Mouse (Mus musculus) liver, embryonic 16.5 days (tissue): Measurements from ENCODE around the gene Plrg1. TPM values are rescaled to one million over a fixed set of nuclear protein-coding genes. Genes with fewer than 3 reads are reported as not detected.
A peak's percentile ranks its signal among the peaks of the same experiment; 100 is the strongest.

Source experiments
- ATAC-seq: fragments of 200-750 bp; cut with Nextera tagmentation; 2 replicates; pipeline ENCODE4 v1.8.0; 2017; ENCODE audit warnings: low read depth, mild to moderate bottlenecking, moderate number of reproducible peaks, moderate library complexity
- H3K27ac ChIP-seq: fragments of 300-500 bp; sonication (generic); 2 replicates; pipeline ENCODE4 v1.5.1; 2014; ENCODE audit warnings: mild to moderate bottlenecking, low read length
- H3K27me3 ChIP-seq: fragments of 300-500 bp; sonication (generic); 2 replicates; pipeline ENCODE4 v1.6.1; 2014; ENCODE audit warnings: low read depth, low read length, mixed read lengths; ENCODE audit not compliant: control insufficient read depth, insufficient read depth
- H3K36me3 ChIP-seq: fragments of 300-500 bp; sonication (generic); 2 replicates; pipeline ENCODE4 v1.6.1; 2014; ENCODE audit warnings: mild to moderate bottlenecking; ENCODE audit not compliant: control insufficient read depth, insufficient read depth
- H3K4me1 ChIP-seq: fragments of 300-500 bp; sonication (generic); 2 replicates; pipeline ENCODE4 v1.6.1; 2014; ENCODE audit warnings: low read depth, low read length, mixed read lengths; ENCODE audit not compliant: control insufficient read depth
- H3K4me2 ChIP-seq: fragments of 300-500 bp; sonication (generic); 2 replicates; pipeline ENCODE4 v1.6.1; 2014; ENCODE audit warnings: low read depth, low read length, mixed read lengths
- H3K4me3 ChIP-seq: fragments of 300-500 bp; sonication (generic); 2 replicates; pipeline ENCODE4 v1.5.1; 2014; ENCODE audit warnings: low read depth, mild to moderate bottlenecking, low read length
- H3K9ac ChIP-seq: fragments of 300-500 bp; sonication (generic); 2 replicates; pipeline ENCODE4 v1.6.1; 2014; ENCODE audit warnings: low read depth, low read length
- H3K9me3 ChIP-seq: fragments of 300-500 bp; sonication (generic); replicated peaks from 2 replicates; pipeline ENCODE4 v1.6.1; 2016; ENCODE audit warnings: low read length; ENCODE audit not compliant: control insufficient read depth
- WGBS: fragments of 180-500 bp; shearing (Covaris S2); extraction: QIAGEN DNeasy Blood & Tissue Kit; methylation state at CpG from one replicate; pipeline ENCODE4 v1.1.7; 2014; ENCODE audit not compliant: insufficient replicate concordance; 5-methylcytosine and 5-hydroxymethylcytosine counted together
- polyA plus RNA-seq: library from polyadenylated mRNA; unstranded; fragments of >200 nt; fragmentation: Nextera tagmentation; extraction: Ambion mirVana; gene quantifications from 2 replicates; pipeline ENCODE4 v1.2.1, GENCODE M21; 2015

Gene Plrg1
- polyA plus RNA-seq, 1 experiment from 2014 or later, result 40.9 TPM

DNA sequence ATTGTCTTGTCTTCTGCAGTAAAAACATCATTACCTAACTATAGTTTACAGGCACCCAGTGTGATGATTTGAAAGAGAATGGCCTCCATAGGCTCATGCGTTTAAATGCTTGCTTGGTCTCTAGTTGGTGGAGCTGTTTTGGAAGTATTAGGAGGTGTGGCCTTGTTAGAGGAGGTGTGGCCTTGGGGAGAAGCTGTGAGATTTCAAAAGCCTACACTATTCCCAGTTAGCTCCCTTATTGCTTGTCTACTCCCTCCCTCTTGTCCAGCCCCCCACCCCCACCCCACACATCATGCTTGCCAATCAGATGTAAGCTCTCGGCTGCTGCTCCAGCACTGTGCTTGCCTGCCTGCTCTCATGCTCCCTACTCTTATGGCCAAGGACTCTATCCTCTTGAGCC, 1.7 kb downstream of the Plrg1 start:
- Histone ChIP-seq H3K9me3 (no peaks in the 10 kb centered on the region), H3K4me3 (no peak overlapping the region), H3K4me1 (peaks cover 10% of the 10 kb centered on the region), H3K27me3 (no peaks in the 10 kb centered on the region), H3K9ac (no peak overlapping the region), H3K4me2 (no peak overlapping the region), H3K36me3 (peaks cover 24% of the 10 kb centered on the region), H3K27ac (no peak overlapping the region)
- ATAC-seq, result no peak
- 90% methylated on average over 2 of the region's 2 CpGs for WGBS

DNA sequence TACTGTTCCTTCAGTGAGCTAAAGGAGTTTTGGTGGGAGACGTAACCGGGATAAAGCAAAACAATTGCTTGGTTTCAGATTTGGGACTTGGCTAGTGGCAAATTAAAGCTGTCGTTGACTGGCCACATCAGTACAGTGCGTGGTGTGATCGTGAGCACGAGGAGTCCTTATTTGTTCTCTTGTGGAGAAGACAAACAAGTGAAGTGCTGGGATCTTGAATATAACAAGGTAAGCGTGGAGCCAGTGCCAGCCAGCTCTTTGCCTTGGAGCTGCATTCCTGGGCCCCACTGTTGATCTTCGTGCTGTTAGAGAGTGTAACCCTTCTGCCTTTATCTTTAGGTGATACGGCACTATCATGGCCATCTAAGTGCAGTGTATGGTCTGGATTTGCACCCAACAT, 12.6 kb downstream of the Plrg1 start:
- no peak for ATAC-seq
- Histone ChIP-seq H3K27me3 (no peaks in the 10 kb centered on the region), H3K36me3 (peaks cover 44% of the 10 kb centered on the region), H3K4me3 (no peak overlapping the region), H3K4me1 (no peaks in the 10 kb centered on the region), H3K9me3 (no peaks in the 10 kb centered on the region), H3K4me2 (no peak overlapping the region), H3K27ac (no peak overlapping the region), H3K9ac (no peak overlapping the region)
- 85% methylated on average over 9 of the region's 9 CpGs for WGBS

GRCm38 (mm10) chr3:83068869-83069268, 13.5 kb downstream of the Plrg1 start:
- Histone ChIP-seq H3K9me3 (no peaks in the 10 kb centered on the region), H3K4me1 (no peaks in the 10 kb centered on the region), H3K9ac (no peak overlapping the region), H3K27me3 (no peaks in the 10 kb centered on the region), H3K27ac (no peak overlapping the region), H3K4me2 (no peak overlapping the region), H3K4me3 (no peak overlapping the region), H3K36me3 (peaks cover 42% of the 10 kb centered on the region)
- WGBS, result 88% methylated on average over 13 of the region's 13 CpGs
- ATAC-seq, result no peak

DNA sequence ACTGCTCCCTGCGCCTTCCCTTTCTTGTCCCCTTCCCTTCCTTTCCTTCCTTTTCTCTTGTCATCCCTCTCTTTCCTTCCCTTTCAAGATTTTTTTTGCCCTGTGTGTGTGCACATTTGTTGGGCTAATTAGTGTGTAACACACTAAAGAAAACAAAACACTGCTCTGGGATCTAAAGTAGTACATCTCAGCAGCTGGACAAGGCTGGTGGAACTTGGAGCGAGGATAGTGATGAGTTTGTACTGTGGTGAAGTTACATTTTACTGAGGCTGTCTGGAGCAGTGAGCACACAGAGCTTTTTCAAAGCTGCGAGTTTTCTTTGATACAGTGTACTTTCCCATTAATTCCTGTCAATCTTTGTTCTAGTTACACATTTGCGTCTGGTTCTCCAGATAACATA, 14.9 kb downstream of the Plrg1 start:
- Histone ChIP-seq H3K9ac (no peak overlapping the region), H3K27me3 (no peaks in the 10 kb centered on the region), H3K36me3 (peaks cover 42% of the 10 kb centered on the region), H3K9me3 (no peaks in the 10 kb centered on the region), H3K4me3 (no peak overlapping the region), H3K27ac (no peak overlapping the region), H3K4me1 (no peaks in the 10 kb centered on the region), H3K4me2 (no peak overlapping the region)
- WGBS, result 79% methylated on average over 4 of the region's 4 CpGs
- ATAC-seq, result no peak

DNA sequence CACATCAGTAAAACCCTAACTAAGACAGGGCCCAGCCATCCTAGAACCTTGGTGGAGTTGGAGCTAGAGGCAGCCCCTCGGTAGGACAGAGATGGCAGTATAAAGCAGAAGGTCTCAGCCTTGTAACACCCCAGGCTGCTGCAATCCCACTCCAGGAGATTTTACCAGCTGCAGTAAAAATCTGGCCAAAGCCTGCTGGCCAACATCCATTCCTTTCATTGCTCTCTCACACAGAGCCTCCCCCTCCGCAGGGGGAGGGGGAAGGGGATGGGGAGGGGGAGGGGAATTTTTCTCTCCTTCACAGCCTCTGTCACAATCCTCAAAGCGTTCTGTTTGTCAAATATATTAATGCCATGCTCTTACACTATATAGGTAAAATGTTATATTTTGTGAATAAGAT, 21.2 kb downstream of the Plrg1 start:
- H3K4me2 ChIP-seq, result no peak overlapping the region
- WGBS, result 39% methylated on average over 3 of the region's 3 CpGs
- no peak for ATAC-seq

DNA sequence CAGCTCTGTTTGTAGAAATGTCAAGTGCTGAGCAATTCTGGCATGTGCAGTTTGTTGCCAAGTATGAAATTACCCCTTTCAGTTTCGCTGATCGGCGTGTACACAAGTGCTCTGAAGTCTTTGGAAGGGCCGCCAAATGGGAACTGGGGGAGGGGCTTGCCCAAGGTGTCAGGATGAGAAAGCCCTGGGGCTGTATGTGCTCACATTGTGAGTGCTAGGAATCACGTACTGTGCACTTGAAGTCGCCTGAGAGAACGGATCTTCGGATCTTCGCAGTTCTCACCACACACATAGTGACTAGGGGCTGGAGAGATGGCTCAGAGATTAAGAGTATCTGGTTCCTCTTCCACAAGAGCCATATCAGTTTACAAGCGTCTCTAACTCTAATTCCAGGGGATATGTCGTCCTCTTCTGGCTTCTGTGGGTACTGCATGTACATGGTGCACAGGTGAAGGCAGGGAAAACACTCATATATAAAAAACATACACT, 25.3 kb downstream of the Plrg1 start:
- Histone ChIP-seq H3K27ac (no peak overlapping the region), H3K4me1 (no peaks in the 10 kb centered on the region), H3K36me3 (no peaks in the 10 kb centered on the region), H3K4me2 (peak overlapping the region; percentile 52), H3K4me3 (peak overlapping the region; percentile 40), H3K9me3 (no peaks in the 10 kb centered on the region), H3K9ac (peak overlapping the region; percentile 31; the same call in 1 of the 2 replicates), H3K27me3 (no peaks in the 10 kb centered on the region)
- WGBS, result 3% methylated on average over 11 of the region's 11 CpGs
- ATAC-seq, result no peak

More for the DNA sequence above, 21.2 kb downstream of the Plrg1 start:
- H3K27ac ChIP-seq, result no peak overlapping the region
- no peak overlapping the region for H3K9ac ChIP-seq
- H3K9me3 ChIP-seq, result no peaks in the 10 kb centered on the region
- no peak overlapping the region for H3K4me3 ChIP-seq
- no peaks in the 10 kb centered on the region for H3K36me3 ChIP-seq
- no peaks in the 10 kb centered on the region for H3K4me1 ChIP-seq
- no peaks in the 10 kb centered on the region for H3K27me3 ChIP-seq

- ATAC-seq, result no peak
- WGBS, result 68% methylated on average over 6 of the region's 6 CpGs
Measured at GRCm38 (mm10) chr3:83097586-83097985, 42.3 kb downstream of the Plrg1 start.

DNA sequence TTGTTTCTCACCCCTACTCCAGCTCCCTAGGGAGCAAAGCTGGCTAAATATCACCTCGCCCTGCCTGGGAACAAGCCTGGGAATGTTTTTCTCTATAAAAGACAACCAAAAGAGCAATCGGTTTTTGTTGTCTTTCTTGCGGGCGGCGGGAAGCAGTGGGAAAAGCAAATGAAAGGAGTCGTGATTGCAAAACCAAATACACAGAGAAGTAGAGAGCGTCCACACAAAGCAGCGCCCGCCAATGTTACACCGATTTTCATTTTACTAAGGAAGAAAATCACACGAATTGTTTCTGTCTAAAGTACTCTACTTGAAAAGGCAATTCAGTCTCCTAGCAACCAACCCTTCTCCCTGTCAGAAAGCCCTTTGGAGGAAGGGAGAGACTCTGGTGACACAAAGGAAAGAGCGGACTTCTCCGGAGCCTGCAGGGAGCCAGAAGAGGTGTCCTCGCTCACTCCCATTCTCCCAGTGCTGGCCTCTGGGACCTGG, 43.3 kb downstream of the Plrg1 start:
- no peak overlapping the region for H3K9ac ChIP-seq
- peak overlapping the region; percentile 44 for H3K4me2 ChIP-seq

More at GRCm38 (mm10) chr3:83097586-83097985, 42.3 kb downstream of the Plrg1 start:
- Histone ChIP-seq H3K9ac (no peak overlapping the region), H3K27ac (no peak overlapping the region), H3K27me3 (no peaks in the 10 kb centered on the region), H3K4me3 (no peak overlapping the region), H3K9me3 (no peaks in the 10 kb centered on the region), H3K36me3 (no peaks in the 10 kb centered on the region), H3K4me2 (no peak overlapping the region), H3K4me1 (no peaks in the 10 kb centered on the region)

GRCm38 (mm10) chr3:83099139-83099538, 43.8 kb downstream of the Plrg1 start:
- no peak overlapping the region for H3K4me2 ChIP-seq
- H3K36me3 ChIP-seq, result no peaks in the 10 kb centered on the region
- no peak for ATAC-seq
- no peaks in the 10 kb centered on the region for H3K4me1 ChIP-seq
- H3K27me3 ChIP-seq, result no peaks in the 10 kb centered on the region
- WGBS, result 65% methylated on average over 1 of the region's 1 CpGs
- no peak overlapping the region for H3K9ac ChIP-seq
- H3K27ac ChIP-seq, result no peak overlapping the region
- H3K9me3 ChIP-seq, result no peaks in the 10 kb centered on the region
- no peak overlapping the region for H3K4me3 ChIP-seq

More for the DNA sequence above, 43.3 kb downstream of the Plrg1 start:
- Histone ChIP-seq H3K9me3 (no peaks in the 10 kb centered on the region), H3K4me3 (no peak overlapping the region), H3K36me3 (no peaks in the 10 kb centered on the region), H3K27me3 (no peaks in the 10 kb centered on the region), H3K27ac (no peak overlapping the region), H3K4me1 (no peaks in the 10 kb centered on the region)
- 29% methylated on average over 14 of the region's 14 CpGs for WGBS
- ATAC-seq, result no peak
